Mouse (Mus musculus) kidney, adult 2 months (tissue): ENCODE results near the gene Gpi1.

Experiments
- CTCF ChIP-seq: fragments of 200-500 bp; conservative IDR thresholded peaks from 2 replicates; pipeline ENCODE4 v1.5.1; 2011; ENCODE audit warnings: low read depth, mild to moderate bottlenecking, control low read depth, low read length, moderate library complexity, mixed read lengths; ENCODE audit not compliant: insufficient read depth, insufficient read length
- POLR2A ChIP-seq: fragments of 200-500 bp; IDR thresholded peaks from one replicate; pipeline ENCODE4 v1.6.1; 2011; ENCODE audit warnings: low read depth, low read length, control low read depth

- TF ChIP-seq CTCF = no peak
- TF ChIP-seq POLR2A = no peak
Observed at GRCm38 (mm10) chr7:34258407-34258806, 28.3 kb upstream of the Gpi1 start.
